Mouse (Mus musculus): ENCODE data around the gene Kprp. TPM values are rescaled to one million over a fixed set of nuclear protein-coding genes. Genes with fewer than 3 reads are reported as not detected.
A peak's percentile ranks its signal among the peaks of the same experiment; 100 is the strongest.
"Not testable (repeated sequence)": the region's sequence is repeated elsewhere in the genome, so short reads cannot be mapped to it uniquely, and the experiment has no call there.

The Kprp gene
- total RNA-seq (2021): not detected
- long read RNA-seq, experiment 1: 0 reads
- long read RNA-seq, experiment 2: 0 reads

DNA sequence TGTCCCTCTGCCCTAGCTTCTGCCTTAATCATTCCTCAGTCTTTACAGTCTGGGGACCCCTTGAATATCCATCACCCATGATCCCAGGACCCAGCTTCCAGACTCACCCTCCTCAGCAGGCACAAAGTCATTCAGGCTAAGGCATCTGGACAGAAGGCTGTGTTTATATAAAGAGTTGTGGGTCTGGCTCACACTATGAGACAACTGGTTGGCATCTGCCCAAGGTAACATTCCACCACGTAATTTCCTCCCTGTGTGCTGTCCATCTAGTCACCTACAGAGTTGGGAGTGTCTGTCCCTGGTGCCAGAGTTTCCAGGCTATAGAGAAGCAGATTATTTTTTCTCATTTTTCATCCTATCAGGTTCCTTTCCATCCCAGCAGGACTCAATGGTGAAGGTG is at the start of gene Kprp:
Gene Kprp (minus strand): TSS at position 140 of the 400 bp plus-strand sequence.
- intact Hi-C loops (cut with DNase I): no loop called here
- no peak for DNase-seq (ENCODE audit: low spot score in 2 of 2)

DNA sequence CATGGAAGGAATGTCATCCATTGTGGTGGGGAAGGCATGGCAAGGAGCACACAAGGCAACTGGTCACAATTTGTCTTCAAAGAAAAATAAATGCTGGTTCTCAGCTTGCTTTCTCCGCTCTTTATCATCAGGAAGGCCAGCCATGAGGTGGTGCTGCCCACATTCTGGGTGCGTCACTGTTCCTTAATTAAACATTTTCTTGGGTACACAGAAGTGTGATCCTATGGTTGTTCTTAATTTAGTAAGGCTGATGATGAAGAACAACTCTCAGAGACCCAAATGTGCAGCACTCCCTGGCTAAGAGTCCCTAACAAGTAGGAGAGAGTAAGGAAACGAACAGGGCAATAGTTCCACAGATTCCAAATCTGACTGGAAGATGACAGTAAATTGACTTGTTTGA is 47.1 kb upstream of the Kprp start:
- intact Hi-C loops (cut with DNase I): no loop called here
- no peak for DNase-seq (ENCODE audit: low spot score in 2 of 2)

DNA sequence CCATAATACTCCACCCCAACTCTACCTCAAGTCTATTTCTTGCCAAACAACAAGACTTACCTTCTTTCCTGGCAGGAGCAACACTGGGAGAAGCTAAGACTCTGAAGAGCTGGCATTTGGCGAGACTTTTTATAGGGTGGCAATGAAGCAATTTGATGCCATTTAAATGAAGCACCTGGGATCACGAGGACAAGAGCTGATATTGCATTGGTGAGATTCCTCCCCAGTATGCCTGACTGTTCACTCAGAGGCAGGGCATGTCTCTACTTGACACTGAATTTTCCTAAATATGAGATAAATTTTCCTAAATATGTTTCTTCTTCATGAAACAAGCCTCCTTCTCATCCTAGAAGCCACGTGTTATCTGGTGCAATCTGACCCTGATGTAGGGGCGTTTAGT is 43.1 kb upstream of the Kprp start, which contains the start of gene 2310050C09Rik:
Gene 2310050C09Rik (minus strand): TSS at position 101 of the 400 bp plus-strand sequence.
- intact Hi-C loops (cut with DNase I): no loop called here
- DNase-seq (ENCODE audit: low spot score in 2 of 2): no peak

DNA sequence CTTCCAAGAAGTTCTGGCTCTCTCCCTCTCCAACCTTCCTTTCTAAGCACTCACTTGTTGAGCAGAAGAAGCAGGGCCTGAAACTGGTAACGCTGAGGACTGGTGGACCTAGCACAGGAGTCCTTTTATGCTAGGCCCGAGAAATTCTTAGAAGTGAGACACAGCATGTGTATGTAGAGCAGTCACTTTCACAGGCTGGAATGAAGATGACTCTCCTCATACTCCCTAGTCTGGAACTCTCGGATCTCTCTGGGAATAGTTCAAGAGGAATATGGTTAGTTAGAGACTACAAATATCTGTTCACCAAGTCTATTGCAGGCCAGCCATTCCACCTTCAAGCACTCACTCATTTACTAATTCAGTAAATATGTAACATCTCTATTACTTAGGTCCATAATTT is 24.1 kb upstream of the Kprp start, which contains the start of gene Lce1l:
Gene Lce1l (minus strand): TSS at position 101 of the 400 bp plus-strand sequence.
- DNase-seq (ENCODE audit: low spot score in 2 of 2): no peak
- intact Hi-C loops (cut with DNase I): no loop called here

DNA sequence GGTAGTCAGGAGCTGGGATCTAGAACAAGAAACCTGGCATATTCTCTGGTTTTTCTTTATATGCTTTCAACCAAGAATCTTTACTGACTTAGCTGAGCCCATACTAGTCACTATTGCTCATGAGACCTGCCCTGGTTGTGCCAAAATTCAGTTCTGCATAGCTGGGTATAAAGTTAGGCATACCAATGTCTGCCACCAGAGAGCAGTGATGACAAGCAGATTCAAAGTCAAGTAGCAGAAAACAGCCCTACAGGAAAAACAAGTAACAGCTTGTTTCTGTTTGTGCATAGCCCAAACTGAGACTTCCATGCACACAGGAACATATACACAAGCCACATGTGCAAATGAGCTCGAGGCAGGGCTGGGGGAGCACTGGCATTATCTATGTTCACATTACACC is 1.2 kb downstream of the Kprp start:
- peak; percentile 2 to 25 for DNase-seq (ENCODE audit: low spot score in 2 of 2)
- intact Hi-C loops (cut with DNase I): no loop called here

DNA sequence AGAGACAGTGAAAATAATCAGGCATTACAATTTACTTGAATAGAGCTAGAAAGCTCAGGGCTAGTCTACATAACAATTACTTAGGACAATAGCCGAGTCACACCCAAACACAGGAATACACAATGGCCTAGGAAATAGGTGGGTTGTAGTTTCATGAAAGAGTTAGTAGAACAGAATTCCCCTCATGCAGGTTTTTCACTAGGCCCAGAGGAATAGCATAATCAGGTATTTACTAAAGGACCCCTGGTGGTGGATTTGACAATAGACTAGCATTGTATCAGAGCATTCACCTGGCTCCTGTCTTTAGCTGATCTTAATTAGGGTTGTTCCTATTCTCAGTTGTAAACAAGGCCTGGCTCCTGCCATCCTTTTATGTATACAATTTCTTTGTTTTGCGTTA is 11.0 kb downstream of the Kprp start:
- DNase-seq (ENCODE audit: low spot score in 2 of 2); intact Hi-C loops (cut with DNase I): not testable (repeated sequence)

DNA sequence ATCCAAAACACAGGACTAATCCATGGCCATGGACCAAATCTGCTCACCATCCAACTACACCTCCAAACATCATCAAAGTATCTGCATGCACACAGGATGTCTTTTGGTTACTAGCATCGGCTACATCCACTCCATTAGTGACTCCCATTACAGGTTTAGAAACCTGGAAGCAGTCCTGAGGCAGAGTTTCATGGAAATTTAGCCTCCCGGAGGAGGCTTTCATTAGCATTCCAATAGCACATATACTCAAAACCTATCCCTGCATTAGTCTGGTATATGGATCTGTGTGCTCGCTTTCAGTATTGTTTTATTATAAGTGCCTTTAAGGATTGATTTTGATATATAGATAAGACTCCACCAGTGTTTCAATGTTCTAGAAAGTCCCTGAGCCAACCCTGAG is 11.5 kb downstream of the Kprp start:
- no peak for DNase-seq (ENCODE audit: low spot score in 2 of 2)
- intact Hi-C loops (cut with DNase I): no loop called here

DNA sequence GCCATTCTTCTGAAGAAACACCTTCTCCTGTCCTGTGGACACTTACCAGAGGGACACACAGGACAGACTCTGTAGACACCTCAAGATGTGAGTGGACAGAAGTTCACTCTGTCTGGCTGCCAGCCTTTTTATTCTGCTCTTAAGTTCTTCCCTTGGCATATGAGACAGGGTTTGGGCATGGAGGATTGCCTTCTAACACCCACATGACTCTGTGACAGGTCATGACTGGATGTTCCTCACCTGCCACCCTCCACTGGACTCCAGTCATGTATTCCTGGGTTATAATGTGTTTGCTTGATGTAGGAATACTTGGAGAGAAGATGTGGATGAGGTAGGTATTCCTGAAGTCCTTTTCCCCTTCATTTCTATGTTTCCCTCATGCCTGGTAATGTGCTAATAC is 19.3 kb downstream of the Kprp start, which contains the start of gene Lce1k:
Gene Lce1k (minus strand): TSS at position 101 of the 400 bp plus-strand sequence.
- intact Hi-C loops (cut with DNase I): no loop called here
- DNase-seq (ENCODE audit: low spot score in 2 of 2): no peak

DNA sequence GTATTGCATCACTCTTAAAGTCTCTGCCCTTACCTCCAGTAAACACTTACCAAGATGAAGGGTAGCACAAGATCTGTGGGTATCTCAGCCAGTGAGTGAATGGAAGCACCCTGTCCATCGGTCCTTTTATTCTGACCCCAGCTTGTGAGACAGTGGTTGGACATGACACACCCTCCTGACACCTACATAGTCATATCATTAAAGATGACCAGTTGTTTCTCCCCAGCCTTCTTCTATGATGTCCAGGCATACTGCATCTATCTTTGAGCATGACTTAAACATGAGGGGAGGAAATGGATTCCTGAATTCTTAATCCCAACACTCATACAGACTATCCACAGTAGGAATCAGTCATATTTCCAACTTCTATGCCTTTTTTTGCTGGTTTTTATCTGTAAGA is 36.6 kb downstream of the Kprp start, which contains the start of gene Lce1j:
Gene Lce1j (minus strand): TSS at position 101 of the 400 bp plus-strand sequence.
- no peak for DNase-seq (ENCODE audit: low spot score in 2 of 2)
- intact Hi-C loops (cut with DNase I): no loop called here

DNA sequence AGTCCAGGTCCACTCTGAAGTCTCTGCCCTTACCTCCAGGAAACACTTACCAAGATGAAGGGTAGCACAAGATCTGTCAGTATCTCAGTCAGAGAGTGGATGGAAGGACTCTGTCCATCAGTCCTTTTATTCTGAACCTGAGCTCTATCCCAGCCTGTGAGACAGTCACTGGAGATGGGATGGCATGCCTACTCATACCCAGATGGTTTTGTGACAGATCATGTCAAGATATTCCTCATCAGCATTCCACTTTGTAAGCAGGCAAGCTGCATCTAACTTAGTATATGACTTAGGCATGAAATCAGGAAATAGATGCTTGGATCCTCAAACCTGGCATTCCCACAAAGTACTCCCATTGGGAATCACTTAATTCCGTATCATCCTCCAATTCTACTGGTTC is 48.2 kb downstream of the Kprp start, which contains the start of gene Lce1i:
Gene Lce1i (minus strand): TSS at position 101 of the 400 bp plus-strand sequence.
- intact Hi-C loops (cut with DNase I): no loop called here

More for the DNA sequence above, 48.2 kb downstream of the Kprp start, which contains the start of gene Lce1i:
- DNase-seq (ENCODE audit: low spot score in 2 of 2): no peak

Other genes with a start within 250 kb of the Kprp start
- gene Smcp, start 238.2 kb downstream of the Kprp start, total RNA-seq (2021): not detected
- gene 2210017I01Rik, start 219.8 kb downstream of the Kprp start, total RNA-seq (2021): not detected
- gene Lce6a, start 205.6 kb downstream of the Kprp start, total RNA-seq (2021): not detected
- gene Lce1a1, start 178.9 kb downstream of the Kprp start, total RNA-seq (2021): not detected
- not detected for gene Lce1b, start 170.3 kb downstream of the Kprp start, total RNA-seq (2021)
- gene Lce1a2, start 156.9 kb downstream of the Kprp start, total RNA-seq (2021): not detected
- not detected for gene Lce1c, start 148.0 kb downstream of the Kprp start, total RNA-seq (2021)
- not detected for gene Lce1d, start 140.0 kb downstream of the Kprp start, total RNA-seq (2021)
- gene Lce1e, start 118.2 kb downstream of the Kprp start, total RNA-seq (2021): not detected
- not detected for gene Lce1f, start 106.9 kb downstream of the Kprp start, total RNA-seq (2021)
- not detected for gene Gm38119, start 88.2 kb downstream of the Kprp start, total RNA-seq (2021)
- not detected for gene Lce1g, start 74.9 kb downstream of the Kprp start, total RNA-seq (2021)
- gene Lce1h, start 62.2 kb downstream of the Kprp start, total RNA-seq (2021): not detected
- gene Lce1i, start 48.3 kb downstream of the Kprp start, total RNA-seq (2021): not detected
- not detected for gene Lce1j, start 36.7 kb downstream of the Kprp start, total RNA-seq (2021)
- not detected for gene Lce1k, start 19.4 kb downstream of the Kprp start, total RNA-seq (2021)
- gene Lce1l, start 24.0 kb upstream of the Kprp start, total RNA-seq (2021): not detected
- not detected for gene 2310050C09Rik, start 43.0 kb upstream of the Kprp start, total RNA-seq (2021)
- gene Lce3a, start 99.0 kb upstream of the Kprp start, total RNA-seq (2021): not detected
- gene Lce3b, start 105.7 kb upstream of the Kprp start, total RNA-seq (2021): not detected
- gene Lce3c, start 117.2 kb upstream of the Kprp start, total RNA-seq (2021): not detected
- gene Lce3d, start 130.1 kb upstream of the Kprp start, total RNA-seq (2021): not detected
- gene Lce3e, start 139.8 kb upstream of the Kprp start, total RNA-seq (2021): not detected
- not detected for gene Lce3f, start 165.0 kb upstream of the Kprp start, total RNA-seq (2021)
- not detected for gene Crct1, start 188.4 kb upstream of the Kprp start, total RNA-seq (2021)
- not detected for gene Lce1m, start 191.8 kb upstream of the Kprp start, total RNA-seq (2021)
- not detected for gene Gm4858, start 241.6 kb upstream of the Kprp start, total RNA-seq (2021)